Mouse (Mus musculus): ENCODE measurements around the gene Disp1.

DNA sequence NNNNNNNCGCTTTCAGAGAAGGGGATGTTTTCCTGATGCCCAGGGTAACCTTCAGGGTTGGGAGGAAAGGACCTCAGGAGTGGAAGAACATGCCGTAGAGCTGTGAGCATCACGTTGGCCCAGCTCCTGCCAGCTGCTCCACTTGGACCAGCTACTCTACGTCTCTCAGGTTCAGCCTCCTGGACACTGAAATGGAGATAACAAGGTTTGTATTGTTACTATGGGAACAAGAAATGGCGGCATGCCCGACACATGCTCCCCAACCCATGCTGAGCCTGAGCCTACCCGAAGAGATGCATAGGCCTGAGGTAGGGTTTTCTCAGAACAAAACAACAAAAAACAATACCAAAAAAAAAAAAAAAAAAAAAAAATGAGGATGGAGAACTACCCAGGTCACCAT, 179.6 kb downstream of the Disp1 start:
- no peak for TF ChIP-seq GATA1 (IDR thresholded peaks at IDR 0.05; ENCODE audit: low read length)
- TF ChIP-seq TAL1 (IDR thresholded peaks at IDR 0.05; ENCODE audit: low read length), result no peak
